Mouse (Mus musculus): ENCODE measurements around the gene Atp6v1fnb. TPM values are rescaled to one million over a fixed set of nuclear protein-coding genes. Genes with fewer than 3 reads are reported as not detected.

Atp6v1fnb gene
- 1 to 10 TPM in 1 of 2 experiments, under 1 TPM in 1; 0.67 to 1.2 TPM for total RNA-seq (2021)
- long read RNA-seq = 0 reads

- no peak for DNase-seq (ENCODE audit: low spot score in 2 of 2)
Observed at GRCm38 (mm10) chr6:29471137-29471536, at the start of gene Atp6v1fnb. Atp6v1fnb (plus strand) TSS chr6:29471437.

GRCm38 (mm10) chr6:29425118-29425517, 46.1 kb upstream of the Atp6v1fnb start:
- peak in 1 of 2 experiments; percentile 48 for DNase-seq (ENCODE audit: low spot score in 2 of 2)

GRCm38 (mm10) chr6:29426331-29426730, 44.9 kb upstream of the Atp6v1fnb start:
- no peak for DNase-seq (ENCODE audit: low spot score in 2 of 2)

GRCm38 (mm10) chr6:29428171-29428570, 43.1 kb upstream of the Atp6v1fnb start:
- no peak for DNase-seq (ENCODE audit: low spot score in 2 of 2)

- no peak for DNase-seq (ENCODE audit: low spot score in 2 of 2)
Observed at GRCm38 (mm10) chr6:29430681-29431420, 40.4 kb upstream of the Atp6v1fnb start.

GRCm38 (mm10) chr6:29431473-29431872, 39.8 kb upstream of the Atp6v1fnb start:
- no peak for DNase-seq (ENCODE audit: low spot score in 2 of 2)

GRCm38 (mm10) chr6:29432156-29432555, 39.1 kb upstream of the Atp6v1fnb start:
- DNase-seq (ENCODE audit: low spot score in 2 of 2) = no peak

GRCm38 (mm10) chr6:29432676-29433037, 38.6 kb upstream of the Atp6v1fnb start:
- no peak for DNase-seq (ENCODE audit: low spot score in 2 of 2)

- no peak for DNase-seq (ENCODE audit: low spot score in 2 of 2)
Observed at GRCm38 (mm10) chr6:29433038-29433803, 38.0 kb upstream of the Atp6v1fnb start, which contains the start of gene Flnc. Flnc (plus strand) TSS chr6:29433256.

GRCm38 (mm10) chr6:29433804-29434795, 37.1 kb upstream of the Atp6v1fnb start:
- DNase-seq (ENCODE audit: low spot score in 2 of 2) = no peak

GRCm38 (mm10) chr6:29434911-29435691, 36.1 kb upstream of the Atp6v1fnb start:
- no peak for DNase-seq (ENCODE audit: low spot score in 2 of 2)

GRCm38 (mm10) chr6:29435940-29436451, 35.2 kb upstream of the Atp6v1fnb start:
- DNase-seq (ENCODE audit: low spot score in 2 of 2) = no peak

GRCm38 (mm10) chr6:29436461-29436934, 34.7 kb upstream of the Atp6v1fnb start:
- DNase-seq (ENCODE audit: low spot score in 2 of 2) = no peak

GRCm38 (mm10) chr6:29439251-29439650, 32.0 kb upstream of the Atp6v1fnb start:
- no peak for DNase-seq (ENCODE audit: low spot score in 2 of 2)

GRCm38 (mm10) chr6:29439789-29440188, 31.4 kb upstream of the Atp6v1fnb start:
- DNase-seq (ENCODE audit: low spot score in 2 of 2) = no peak

- DNase-seq (ENCODE audit: low spot score in 2 of 2) = no peak
Observed at GRCm38 (mm10) chr6:29444773-29445172, 26.5 kb upstream of the Atp6v1fnb start.

GRCm38 (mm10) chr6:29445354-29445753, 25.9 kb upstream of the Atp6v1fnb start:
- no peak for DNase-seq (ENCODE audit: low spot score in 2 of 2)

GRCm38 (mm10) chr6:29449858-29450257, 21.4 kb upstream of the Atp6v1fnb start:
- no peak for DNase-seq (ENCODE audit: low spot score in 2 of 2)

GRCm38 (mm10) chr6:29450667-29451066, 20.6 kb upstream of the Atp6v1fnb start:
- DNase-seq (ENCODE audit: low spot score in 2 of 2) = no peak

- no peak for DNase-seq (ENCODE audit: low spot score in 2 of 2)
Observed at GRCm38 (mm10) chr6:29461502-29461901, 9.7 kb upstream of the Atp6v1fnb start.
